Mouse (Mus musculus) forebrain, embryonic 14.5 days (tissue): ENCODE measurements around the gene Ank2. TPM values are rescaled to one million over a fixed set of nuclear protein-coding genes. Genes with fewer than 3 reads are reported as not detected.
A peak's percentile ranks its signal among the peaks of the same experiment; 100 is the strongest.

Source experiments
- ATAC-seq: fragments of 200-750 bp; cut with Nextera tagmentation; 2 replicates; pipeline ENCODE4 v1.8.0; 2017; ENCODE audit warnings: mild to moderate bottlenecking, moderate library complexity
- DNase-seq: peaks from one replicate; pipeline ENCODE4 v3.0.0-alpha.2; 2015; ENCODE audit warnings: low spot score
- H3K27ac ChIP-seq: fragments of 300-500 bp; sonication (generic); 2 replicates; pipeline ENCODE4 v1.5.1; 2014; ENCODE audit warnings: low read depth, mild to moderate bottlenecking, control low read depth, low read length, moderate library complexity
- H3K27me3 ChIP-seq: fragments of 300-500 bp; sonication (generic); replicated peaks from 2 replicates; pipeline ENCODE4 v1.6.1; 2014; ENCODE audit warnings: low read length, control low read depth, mixed read lengths; ENCODE audit not compliant: control insufficient read depth, insufficient read depth
- H3K36me3 ChIP-seq: fragments of 300-500 bp; sonication (generic); 2 replicates; pipeline ENCODE4 v1.6.1; 2014; ENCODE audit warnings: low read length, control low read depth; ENCODE audit not compliant: control insufficient read depth, insufficient read depth
- H3K4me1 ChIP-seq: fragments of 300-500 bp; sonication (generic); 2 replicates; pipeline ENCODE4 v1.6.1; 2014; ENCODE audit warnings: antibody characterized with exemption, low read length, control low read depth; ENCODE audit not compliant: control insufficient read depth, insufficient read depth
- H3K4me2 ChIP-seq: fragments of 300-500 bp; sonication (generic); 2 replicates; pipeline ENCODE4 v1.6.1; 2014; ENCODE audit warnings: mild to moderate bottlenecking, control low read depth, low read length
- H3K4me3 ChIP-seq: fragments of 300-500 bp; sonication (generic); 2 replicates; pipeline ENCODE4 v1.5.1; 2014; ENCODE audit warnings: low read depth, low read length, control low read depth
- H3K9ac ChIP-seq: fragments of 300-500 bp; sonication (generic); 2 replicates; pipeline ENCODE4 v1.6.1; 2014; ENCODE audit warnings: mild to moderate bottlenecking, low read length, control low read depth, moderate library complexity
- H3K9me3 ChIP-seq: fragments of 300-500 bp; sonication (generic); replicated peaks from 2 replicates; pipeline ENCODE4 v1.6.1; 2016; ENCODE audit warnings: low read length, control low read depth, mixed read lengths; ENCODE audit not compliant: control insufficient read depth
- WGBS: fragments of 180-500 bp; shearing (Covaris S2); extraction: QIAGEN DNeasy Blood & Tissue Kit; methylation state at CpG from one replicate; pipeline ENCODE4 v1.1.7; 2014; 5-methylcytosine and 5-hydroxymethylcytosine counted together
- polyA plus RNA-seq: library from polyadenylated mRNA; unstranded; fragments of >200 nt; fragmentation: Nextera tagmentation; extraction: Ambion mirVana; gene quantifications from 2 replicates; pipeline ENCODE4 v1.2.1, GENCODE M21; 2014

Gene Ank2
- polyA plus RNA-seq, 1 experiment from 2014 or later, result 61.8 TPM

DNA sequence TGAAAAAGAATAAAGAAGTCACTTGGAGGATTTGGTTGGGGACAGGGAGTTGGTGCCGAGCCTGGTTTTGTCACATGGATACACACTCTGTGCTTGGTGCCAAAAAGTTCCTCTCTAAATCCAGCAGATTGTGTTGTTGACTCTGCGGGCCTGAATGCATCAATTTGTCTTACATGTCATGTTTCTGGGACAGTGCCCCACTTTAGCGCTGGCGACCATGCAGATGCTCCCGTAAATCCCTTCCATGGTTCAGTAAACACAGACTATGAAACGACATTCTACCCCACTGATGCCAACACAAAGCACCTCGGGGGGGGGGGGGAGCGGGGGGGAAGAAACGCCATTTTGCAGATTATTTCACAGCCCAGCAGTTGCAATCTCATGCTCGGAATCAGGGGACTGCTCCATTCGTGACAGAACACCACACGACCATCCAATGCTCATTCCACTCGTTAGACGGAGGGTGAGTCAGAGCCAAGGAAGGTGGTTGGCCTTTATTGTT is 112.1 kb downstream of the Ank2 start:
- no peak overlapping the region for H3K4me3 ChIP-seq
- DNase-seq (peak; percentile 91), ATAC-seq (peak; percentile 92)
- H3K27me3 ChIP-seq, result no peaks in the 10 kb centered on the region
- no peak overlapping the region for H3K9ac ChIP-seq
- WGBS, result 3% methylated on average over 13 of the region's 14 CpGs
- no peaks in the 10 kb centered on the region for H3K36me3 ChIP-seq
- H3K4me2 ChIP-seq, result no peak overlapping the region
- H3K9me3 ChIP-seq, result no peaks in the 10 kb centered on the region
- H3K4me1 ChIP-seq, result no peaks in the 10 kb centered on the region; the same call in 1 of the 2 replicates
- no peak overlapping the region for H3K27ac ChIP-seq

DNA sequence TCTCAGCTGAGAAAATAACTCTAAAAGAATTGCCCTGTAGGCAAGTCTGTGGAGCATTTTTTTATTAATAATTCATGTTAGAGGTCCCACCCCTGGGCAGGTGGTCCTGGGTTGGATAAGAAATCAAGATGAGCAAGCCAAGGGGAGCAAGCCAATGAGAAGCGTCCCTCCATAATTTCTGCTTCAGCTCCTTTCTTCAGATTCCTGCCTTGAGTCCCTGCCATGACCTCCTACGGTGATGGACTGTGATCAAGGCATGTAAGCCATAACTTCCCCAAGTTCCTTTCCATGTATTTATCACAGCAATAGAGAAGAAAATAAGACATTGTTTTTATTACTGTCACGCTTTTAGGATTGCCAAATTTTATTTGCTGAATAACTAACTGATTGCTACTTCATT is 115.9 kb downstream of the Ank2 start:
- 98% methylated on average over 3 of the region's 3 CpGs for WGBS
- no peaks in the 10 kb centered on the region for H3K36me3 ChIP-seq
- no peak overlapping the region for H3K4me2 ChIP-seq
- H3K27ac ChIP-seq, result no peak overlapping the region
- DNase-seq, result no peak
- H3K4me1 ChIP-seq, result no peaks in the 10 kb centered on the region; the same call in 1 of the 2 replicates
- no peak overlapping the region for H3K9ac ChIP-seq
- no peaks in the 10 kb centered on the region for H3K9me3 ChIP-seq
- no peaks in the 10 kb centered on the region for H3K27me3 ChIP-seq
- no peak for ATAC-seq
- no peak overlapping the region for H3K4me3 ChIP-seq

DNA sequence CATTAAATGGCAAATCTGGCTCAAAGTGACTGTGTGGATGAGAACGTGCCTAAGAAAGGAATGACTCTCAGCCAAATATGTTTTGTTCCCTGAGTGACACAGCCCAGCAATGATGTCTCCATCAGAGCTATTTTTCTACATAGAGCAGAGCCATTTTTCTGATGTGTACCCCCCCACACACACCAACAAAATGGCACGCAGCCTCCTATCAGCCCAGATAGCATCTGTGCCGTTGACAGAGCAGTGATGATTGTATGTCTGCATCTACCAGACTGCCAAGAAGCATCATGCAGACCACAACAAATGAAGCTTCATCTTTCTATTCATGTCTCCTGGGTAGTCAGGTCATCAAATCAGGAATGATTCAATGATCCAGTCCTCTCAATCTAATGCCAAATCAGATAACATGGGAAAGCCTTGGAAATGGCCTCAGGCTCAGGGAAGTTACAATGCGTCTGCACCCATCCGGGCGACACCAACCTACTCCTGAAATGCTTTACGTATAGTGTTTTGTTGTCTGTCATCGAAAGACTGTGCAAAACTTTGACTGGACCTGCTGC is 122.2 kb downstream of the Ank2 start:
- Histone ChIP-seq H3K4me3 (no peak overlapping the region), H3K27ac (0 out of 2 replicates have a peak overlapping the region, but pooled peaks have one; percentile 5), H3K9ac (no peak overlapping the region), H3K9me3 (no peaks in the 10 kb centered on the region), H3K4me1 (peaks cover 20% of the 10 kb centered on the region), H3K27me3 (no peaks in the 10 kb centered on the region), H3K4me2 (no peak overlapping the region), H3K36me3 (no peaks in the 10 kb centered on the region)
- WGBS, result 72% methylated on average over 8 of the region's 8 CpGs
- ATAC-seq (peak; percentile 72), DNase-seq (peak; percentile 62)

GRCm38 (mm10) chr3:127375956-127376660 is 123.0 kb downstream of the Ank2 start:
- Histone ChIP-seq H3K27ac (peak overlapping the region; percentile 29), H3K4me1 (peaks cover 20% of the 10 kb centered on the region), H3K9ac (no peak overlapping the region; the same call in 1 of the 2 replicates), H3K36me3 (no peaks in the 10 kb centered on the region), H3K9me3 (no peaks in the 10 kb centered on the region), H3K4me3 (no peak overlapping the region), H3K27me3 (no peaks in the 10 kb centered on the region), H3K4me2 (peak overlapping the region; percentile 13)
- 14% methylated on average over 11 of the region's 11 CpGs for WGBS
- ATAC-seq, result peak; percentile 22; the same call in 1 of the 2 replicates
- peak; percentile 54 for DNase-seq

DNA sequence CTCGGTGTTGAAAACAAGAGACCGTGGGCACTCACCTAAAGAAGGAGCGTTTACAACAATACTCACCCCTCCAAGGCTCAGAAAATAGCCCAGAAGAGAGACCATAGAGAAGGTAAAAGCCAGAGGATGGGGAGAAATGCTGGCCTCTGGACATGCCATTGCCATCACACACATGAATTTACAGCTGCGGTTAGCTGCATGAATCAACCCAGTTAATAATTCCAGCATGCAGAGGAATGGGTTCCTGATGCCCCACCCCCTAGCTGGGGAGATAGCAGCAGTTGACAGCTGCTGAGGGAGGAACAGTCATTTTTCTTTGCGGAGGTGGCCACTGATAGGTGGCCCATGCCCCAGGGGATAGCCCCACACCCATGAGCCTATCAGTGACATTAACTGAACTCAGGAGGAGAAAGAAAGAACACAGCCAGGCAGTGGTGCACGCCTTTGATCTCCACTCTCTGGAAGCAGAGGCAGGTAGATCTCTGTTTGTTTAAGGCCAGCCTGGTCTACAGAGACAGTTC is 124.9 kb downstream of the Ank2 start:
- Histone ChIP-seq H3K9ac (no peak overlapping the region), H3K9me3 (no peaks in the 10 kb centered on the region), H3K4me3 (no peak overlapping the region), H3K36me3 (no peaks in the 10 kb centered on the region), H3K27me3 (no peaks in the 10 kb centered on the region), H3K27ac (no peak overlapping the region), H3K4me2 (no peak overlapping the region), H3K4me1 (peaks cover 20% of the 10 kb centered on the region)
- DNase-seq (no peak), ATAC-seq (no peak)
- 95% methylated on average over 6 of the region's 6 CpGs for WGBS

DNA sequence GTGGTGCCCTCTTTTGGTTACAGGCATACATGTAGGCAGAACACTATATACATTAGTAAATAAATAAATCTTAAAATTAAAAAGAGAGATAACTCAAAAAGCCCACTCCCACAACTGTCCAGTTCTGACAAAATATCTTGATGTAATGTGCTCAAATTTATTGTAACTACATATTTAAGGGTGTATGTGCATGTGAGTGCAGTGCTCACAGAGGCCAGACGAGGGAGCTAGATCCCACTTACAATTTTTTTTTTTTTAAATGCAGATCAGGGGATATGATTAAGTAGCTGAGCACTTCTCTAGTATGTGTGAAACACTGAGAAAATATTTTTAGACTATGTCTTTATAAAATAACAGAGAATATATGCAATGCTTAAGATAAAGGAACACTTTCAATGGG is 127.4 kb downstream of the Ank2 start:
- H3K4me2 ChIP-seq, result no peak overlapping the region
- no peak overlapping the region for H3K27ac ChIP-seq
- no peaks in the 10 kb centered on the region for H3K27me3 ChIP-seq
- 94% methylated on average over 1 of the region's 1 CpGs for WGBS
- H3K4me3 ChIP-seq, result no peak overlapping the region
- DNase-seq (no peak), ATAC-seq (no peak)
- H3K4me1 ChIP-seq, result peaks cover 14% of the 10 kb centered on the region
- no peaks in the 10 kb centered on the region for H3K36me3 ChIP-seq
- no peak overlapping the region for H3K9ac ChIP-seq
- H3K9me3 ChIP-seq, result no peaks in the 10 kb centered on the region

DNA sequence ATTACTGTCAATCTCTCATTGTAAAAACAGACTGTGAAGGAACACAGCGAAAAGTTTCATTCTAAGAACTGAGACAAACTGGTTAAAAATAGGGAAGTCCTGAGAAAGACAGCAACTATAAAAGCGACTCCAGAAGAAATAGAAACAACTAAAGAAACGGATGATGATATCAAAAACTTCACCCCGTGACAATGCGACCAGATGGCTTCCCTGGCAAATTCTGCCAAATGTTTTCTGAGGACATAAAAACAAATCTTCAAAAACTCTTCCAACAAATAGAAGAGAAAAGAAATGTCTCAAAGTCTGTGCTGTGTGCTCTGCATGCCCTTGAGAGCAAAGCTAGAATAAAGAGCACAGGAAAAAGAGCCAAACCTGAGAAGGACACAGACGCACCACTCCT is 129.6 kb downstream of the Ank2 start:
- no peak for DNase-seq
- no peaks in the 10 kb centered on the region for H3K4me1 ChIP-seq
- H3K9me3 ChIP-seq, result no peaks in the 10 kb centered on the region
- no peaks in the 10 kb centered on the region for H3K27me3 ChIP-seq
- WGBS, result 83% methylated on average over 6 of the region's 6 CpGs
- ATAC-seq, result no peak
- H3K9ac ChIP-seq, result no peak overlapping the region
- no peaks in the 10 kb centered on the region for H3K36me3 ChIP-seq
- no peak overlapping the region for H3K4me3 ChIP-seq
- H3K27ac ChIP-seq, result no peak overlapping the region
- H3K4me2 ChIP-seq, result no peak overlapping the region

DNA sequence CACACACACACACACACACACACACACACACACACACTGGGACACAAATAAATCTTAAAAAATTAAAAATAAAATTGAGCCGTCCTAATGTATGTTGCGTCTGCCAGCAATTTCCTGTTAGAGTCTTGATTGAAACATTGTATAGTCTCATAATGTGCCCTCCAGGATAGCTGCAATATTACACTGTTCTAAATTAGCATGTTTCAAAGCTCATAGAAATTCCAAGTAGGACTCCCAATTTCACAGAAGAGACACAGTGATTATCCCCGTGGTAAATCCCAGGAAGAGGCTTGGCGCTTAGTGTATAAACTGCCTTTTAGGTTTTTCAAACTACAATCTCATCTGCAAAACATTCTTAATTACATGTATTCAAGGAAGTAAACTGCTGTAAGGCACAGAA is 131.7 kb downstream of the Ank2 start:
- ATAC-seq (no peak), DNase-seq (no peak)
- H3K36me3 ChIP-seq, result no peaks in the 10 kb centered on the region
- no peaks in the 10 kb centered on the region for H3K4me1 ChIP-seq
- no peak overlapping the region for H3K27ac ChIP-seq
- H3K27me3 ChIP-seq, result no peaks in the 10 kb centered on the region
- no peaks in the 10 kb centered on the region for H3K9me3 ChIP-seq
- no peak overlapping the region for H3K4me2 ChIP-seq
- 77% methylated on average over 4 of the region's 4 CpGs for WGBS
- no peak overlapping the region for H3K9ac ChIP-seq
- no peak overlapping the region for H3K4me3 ChIP-seq

- Histone ChIP-seq H3K4me1 (no peaks in the 10 kb centered on the region), H3K27me3 (no peaks in the 10 kb centered on the region), H3K27ac (no peak overlapping the region), H3K9ac (no peak overlapping the region), H3K4me3 (no peak overlapping the region), H3K36me3 (no peaks in the 10 kb centered on the region), H3K4me2 (no peak overlapping the region), H3K9me3 (no peaks in the 10 kb centered on the region)
- ATAC-seq, result no peak; the same call in 1 of the 2 replicates
- DNase-seq, result peak; percentile 44
- WGBS, result 79% methylated on average over 15 of the region's 15 CpGs
Observed at GRCm38 (mm10) chr3:127363512-127363911, 135.6 kb downstream of the Ank2 start.
